Mouse (Mus musculus): ENCODE measurements around the gene Daam1.

DNA sequence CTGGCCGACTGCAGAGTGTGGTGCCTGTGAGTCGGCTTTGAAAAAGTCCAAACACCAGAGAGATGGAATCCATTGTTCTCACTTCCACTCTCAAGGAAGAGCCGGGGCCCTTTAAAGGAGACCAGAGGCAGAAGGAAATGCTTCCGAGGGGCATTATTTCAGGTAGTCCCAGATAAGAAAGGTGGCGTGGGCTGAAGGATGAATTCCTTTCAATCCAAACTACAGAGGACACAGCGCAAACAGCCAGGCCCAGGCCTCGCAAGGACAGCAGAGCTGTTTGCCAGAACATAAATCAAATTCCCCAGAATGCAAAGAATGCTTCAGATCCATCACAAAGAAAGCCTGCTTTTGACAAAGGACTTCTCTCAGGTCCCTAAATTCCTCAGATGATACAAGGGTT lies 17.1 kb upstream of the Daam1 start:
- TF ChIP-seq POLR2A (IDR thresholded peaks at IDR 0.05; ENCODE audit: extremely low read depth, insufficient read depth, low read length) = no peak
- no peak for TF ChIP-seq CTCF (IDR thresholded peaks at IDR 0.05; ENCODE audit: low read depth, low read length)
